Mouse (Mus musculus) E14TG2a.4 (cell line): Measurements from ENCODE around the gene Gal3st3.

Experiments
- CTCF ChIP-seq: conservative IDR thresholded peaks from 2 replicates; pipeline ENCODE4 v1.5.1; 2014; ENCODE audit warnings: low read length
- POU5F1 ChIP-seq: IDR thresholded peaks from 2 replicates; pipeline ENCODE4 v1.6.1; 2014; ENCODE audit warnings: low read length, borderline replicate concordance

DNA sequence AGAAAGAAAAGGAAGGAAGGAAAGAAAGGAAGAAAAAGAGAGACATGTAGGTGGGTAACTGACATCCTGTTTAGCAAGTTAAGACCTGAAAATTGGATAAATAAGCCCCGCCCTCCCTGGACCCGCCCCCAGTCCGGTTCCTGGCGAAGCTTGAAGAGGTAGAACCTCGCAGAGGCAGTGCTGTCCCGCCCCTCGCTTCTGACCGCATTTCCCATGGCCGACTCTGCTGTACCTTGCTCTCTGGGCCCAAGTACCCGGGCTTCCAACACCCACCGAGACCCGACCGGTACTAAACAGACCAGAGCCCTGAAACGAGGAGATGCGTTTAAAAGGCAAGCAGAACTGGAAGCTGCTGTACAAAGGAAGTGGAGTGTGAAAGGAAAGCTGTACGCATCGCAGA is 25.7 kb downstream of the Gal3st3 start:
- TF ChIP-seq CTCF (no peak), POU5F1 (no peak)
